Mouse (Mus musculus): ENCODE measurements around the gene Cxcl12.

Cxcl12 gene

GRCm38 (mm10) chr6:117168321-117169011 is at the start of gene Cxcl12:
Cxcl12 (plus strand) TSS chr6:117168535.
- peak; percentile 13 to 15 for DNase-seq (ENCODE audit: low spot score in 2 of 2)

DNA sequence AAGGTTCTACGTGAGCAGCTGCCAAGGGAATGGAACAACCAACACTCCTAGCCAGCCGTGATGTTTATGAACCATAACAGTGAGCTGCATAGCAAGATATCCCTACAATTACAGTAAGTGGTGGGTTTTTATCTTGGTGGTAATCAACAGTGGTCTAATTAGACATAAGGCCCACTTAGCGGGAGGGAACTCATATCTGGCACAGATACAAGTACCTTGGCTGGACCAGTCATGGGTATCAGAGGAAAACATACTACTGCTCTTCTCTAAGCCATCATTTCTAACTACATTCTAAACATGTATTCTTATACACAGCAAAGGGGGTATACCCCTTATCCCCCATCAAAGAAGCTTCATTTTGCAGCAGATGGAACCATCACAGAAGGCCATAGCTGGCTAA is 46.3 kb upstream of the Cxcl12 start:
- no peak for DNase-seq (ENCODE audit: low spot score in 2 of 2)

GRCm38 (mm10) chr6:117126356-117126755 is 42.0 kb upstream of the Cxcl12 start:
- DNase-seq (ENCODE audit: low spot score in 2 of 2) = no peak

DNA sequence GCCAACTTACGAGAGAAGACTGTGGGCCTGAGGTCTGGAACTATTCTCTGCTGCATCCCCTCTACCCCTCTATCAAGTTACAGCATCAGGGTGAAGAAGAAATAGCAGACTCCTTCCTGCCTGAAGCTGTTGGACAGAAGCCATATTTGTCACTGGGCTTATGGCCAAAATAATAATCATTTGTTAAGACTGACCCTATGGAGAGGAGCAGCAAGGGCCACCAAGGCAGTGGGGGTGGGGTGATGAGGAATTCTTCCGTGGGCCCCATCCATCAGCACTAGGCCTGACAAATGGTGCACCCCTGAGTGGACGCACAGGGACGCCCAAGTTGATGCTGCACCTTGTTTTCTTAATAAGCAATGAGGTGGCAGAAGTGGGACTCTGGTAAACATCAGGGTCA is 38.9 kb upstream of the Cxcl12 start:
- no peak for DNase-seq (ENCODE audit: low spot score in 2 of 2)

- DNase-seq (ENCODE audit: low spot score in 2 of 2) = no peak
Measured at GRCm38 (mm10) chr6:117130680-117131111, 37.6 kb upstream of the Cxcl12 start.

DNA sequence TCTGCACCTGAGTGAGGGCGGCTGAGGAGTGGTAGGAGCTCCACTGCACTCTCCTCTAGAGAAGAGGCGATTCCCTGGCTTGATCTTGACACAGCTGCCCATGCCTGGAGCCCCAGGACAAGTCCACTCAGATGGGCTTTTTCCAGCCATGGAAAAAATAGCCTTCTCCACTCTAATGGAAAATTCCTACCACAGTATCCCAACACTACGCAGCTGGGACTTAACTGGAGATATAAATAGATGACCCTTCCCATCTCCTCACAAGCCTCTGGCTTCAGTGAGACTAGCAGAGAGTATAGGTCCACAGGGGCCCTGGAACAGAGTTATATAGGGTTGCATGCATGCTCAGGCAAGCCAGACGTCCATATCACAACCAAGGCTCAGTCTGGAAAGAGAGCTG is 33.8 kb upstream of the Cxcl12 start:
- DNase-seq (ENCODE audit: low spot score in 2 of 2) = no peak

DNA sequence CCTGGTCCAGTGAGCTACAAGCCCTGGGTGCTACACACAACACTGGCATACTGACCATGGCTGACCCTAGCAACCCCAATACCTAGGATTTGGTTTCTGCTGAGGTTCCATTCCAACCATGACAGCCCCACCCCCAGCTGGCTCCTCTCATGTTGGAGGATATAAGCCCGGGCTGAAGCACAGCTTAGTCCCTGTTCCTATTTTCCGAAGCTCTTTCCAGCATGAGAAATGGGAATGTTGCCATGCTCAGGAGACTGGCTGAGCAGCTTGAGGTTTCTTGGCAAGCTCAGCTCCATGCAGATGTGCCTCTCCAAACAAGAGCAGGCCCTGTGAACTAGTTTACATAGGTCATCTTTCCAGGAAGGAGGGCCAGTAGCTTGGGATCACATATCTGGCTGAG is 30.6 kb upstream of the Cxcl12 start:
- no peak for DNase-seq (ENCODE audit: low spot score in 2 of 2)

DNA sequence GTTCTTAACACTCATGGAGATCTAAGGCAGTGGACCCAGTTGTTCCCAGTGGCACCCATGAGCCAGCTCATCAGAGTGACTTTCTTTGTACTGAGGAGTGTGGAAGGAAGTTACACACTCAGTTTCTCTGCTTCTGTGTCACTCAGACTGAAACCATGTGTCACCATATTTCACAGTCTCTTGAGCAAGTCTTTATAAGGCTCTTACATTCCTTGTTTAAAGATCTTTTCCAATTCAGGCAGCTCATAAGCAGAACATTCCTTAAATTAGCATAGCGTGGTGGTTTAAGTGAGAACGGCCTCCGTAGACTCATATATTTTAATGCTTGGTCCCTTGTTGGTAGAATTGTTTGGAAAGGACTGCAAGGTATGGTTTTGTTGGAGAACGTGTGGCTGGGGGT is 27.4 kb upstream of the Cxcl12 start:
- no peak for DNase-seq (ENCODE audit: low spot score in 2 of 2)

- DNase-seq (ENCODE audit: low spot score in 2 of 2) = no peak
Measured at GRCm38 (mm10) chr6:117146951-117147350, 21.4 kb upstream of the Cxcl12 start.

DNA sequence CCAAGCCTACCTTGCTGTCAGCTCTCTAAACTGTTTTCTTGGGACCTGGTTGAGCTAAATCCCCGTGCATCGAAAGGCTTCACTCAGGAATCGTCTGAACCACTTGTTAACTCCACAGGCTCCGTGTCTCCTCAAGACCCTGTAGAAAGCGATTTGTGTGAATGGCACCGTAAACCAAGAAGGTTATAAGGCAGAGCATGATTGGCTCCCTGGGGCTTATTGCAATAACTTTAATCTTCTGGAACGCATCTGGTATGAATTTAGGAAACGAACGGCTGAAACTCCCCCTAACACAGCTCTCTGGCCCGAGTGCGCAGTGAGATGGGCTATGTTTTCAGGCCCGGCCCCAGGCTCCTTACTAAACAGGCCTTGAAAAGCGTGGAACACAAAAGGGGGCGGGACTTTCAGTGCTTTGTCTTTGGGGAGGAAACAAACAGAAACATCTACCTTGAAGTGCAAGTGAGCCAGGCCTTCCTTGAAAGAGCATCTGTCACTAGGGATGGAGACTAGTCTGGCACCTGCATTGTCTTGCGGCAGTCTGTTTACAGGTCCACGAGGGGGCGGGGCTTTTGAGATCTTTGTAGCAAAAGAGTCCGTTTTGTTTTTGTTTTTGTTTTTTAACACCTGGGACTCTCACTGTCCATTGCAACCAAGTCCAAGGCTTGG is 16.7 kb upstream of the Cxcl12 start:
- no peak for DNase-seq (ENCODE audit: low spot score in 2 of 2)

DNA sequence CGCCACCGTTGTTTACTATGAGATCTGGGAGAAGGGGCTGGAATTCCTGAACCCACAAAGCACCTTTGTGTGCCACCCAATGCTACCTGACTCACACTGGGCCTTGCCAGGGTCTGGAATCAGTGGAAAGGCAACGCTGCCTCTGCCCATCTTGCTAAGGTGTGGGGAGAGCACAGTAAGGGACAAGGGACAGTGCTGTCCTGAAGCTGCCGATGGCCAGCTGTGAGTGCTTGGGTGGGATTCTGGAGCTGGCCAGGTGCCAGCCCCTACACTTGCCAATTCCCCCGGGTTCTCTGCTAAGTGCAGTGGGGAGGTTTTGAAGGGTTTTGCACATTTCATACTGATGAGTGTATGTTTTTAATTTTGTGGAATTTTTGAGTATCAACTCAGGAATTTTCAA is 15.3 kb upstream of the Cxcl12 start:
- no peak for DNase-seq (ENCODE audit: low spot score in 2 of 2)

DNA sequence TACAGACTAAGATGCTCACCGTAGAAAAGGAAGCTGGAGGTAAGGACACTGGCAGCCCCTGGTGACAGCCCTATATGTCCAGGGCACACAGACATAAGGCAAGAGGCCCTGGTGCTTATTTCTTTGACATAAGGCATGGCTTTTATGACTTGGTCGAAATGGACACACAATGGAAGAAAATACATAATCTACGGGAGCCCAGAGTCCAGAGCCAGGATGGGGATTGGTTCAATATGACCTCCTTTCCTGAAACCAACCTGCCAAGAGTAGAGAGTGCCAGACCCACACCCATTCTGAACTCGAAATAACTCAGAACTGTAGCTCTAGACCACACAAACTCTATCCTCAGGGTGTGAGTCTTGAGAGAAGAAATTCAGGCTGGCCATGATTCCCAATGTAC is 11.5 kb upstream of the Cxcl12 start:
- DNase-seq (ENCODE audit: low spot score in 2 of 2) = no peak

DNA sequence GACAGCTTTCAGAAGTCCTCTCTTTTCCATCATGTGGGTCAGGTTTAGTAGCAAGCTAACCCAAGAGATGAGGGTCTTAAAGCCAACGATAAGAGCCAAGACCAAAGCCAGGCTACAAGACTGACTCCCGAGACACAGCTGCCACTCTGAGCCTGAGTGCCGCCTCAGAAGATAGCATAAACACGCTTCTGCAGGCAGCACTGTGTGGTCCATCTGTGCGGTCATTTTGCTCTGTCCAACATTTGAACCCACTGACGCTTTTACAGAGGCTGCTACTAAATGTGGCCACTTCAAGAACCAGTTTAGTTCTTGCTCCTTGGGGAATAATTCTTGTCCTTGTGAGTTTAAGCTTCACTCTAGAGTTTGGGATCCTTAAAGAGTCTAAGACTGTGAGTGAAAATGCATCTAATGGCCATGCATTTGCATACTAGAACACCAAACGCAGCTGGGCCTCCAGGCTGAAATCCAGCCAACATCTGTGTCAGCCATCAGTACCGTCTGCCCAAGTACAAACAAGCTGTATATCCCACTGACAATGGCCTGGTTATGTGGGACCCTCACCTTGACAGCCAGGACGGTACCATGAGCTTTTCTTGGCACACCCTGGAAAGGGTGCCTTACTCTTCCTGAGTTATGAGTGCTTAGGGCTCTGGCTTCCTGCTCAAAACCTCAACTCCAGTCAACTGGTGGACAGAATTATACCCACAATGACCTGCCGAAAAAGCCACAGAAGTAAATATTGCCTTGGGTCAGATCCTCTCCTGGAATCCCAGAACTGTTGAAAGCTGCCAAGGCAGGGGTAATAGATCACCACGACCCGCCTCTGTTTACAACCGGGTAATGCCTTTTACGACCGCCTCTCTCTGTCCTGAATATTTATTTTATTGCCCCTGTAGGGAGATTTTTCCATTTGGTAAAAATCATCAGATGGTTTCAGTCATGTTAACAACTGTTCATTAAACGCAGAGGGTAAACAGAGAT is 8.3 kb upstream of the Cxcl12 start:
- no peak for DNase-seq (ENCODE audit: low spot score in 2 of 2)

GRCm38 (mm10) chr6:117163486-117163885 is 4.8 kb upstream of the Cxcl12 start:
- no peak for DNase-seq (ENCODE audit: low spot score in 2 of 2)

- peak; percentile 85 to 89 for DNase-seq (ENCODE audit: low spot score in 2 of 2)
Measured at GRCm38 (mm10) chr6:117166581-117167425, 1.5 kb upstream of the Cxcl12 start.

DNA sequence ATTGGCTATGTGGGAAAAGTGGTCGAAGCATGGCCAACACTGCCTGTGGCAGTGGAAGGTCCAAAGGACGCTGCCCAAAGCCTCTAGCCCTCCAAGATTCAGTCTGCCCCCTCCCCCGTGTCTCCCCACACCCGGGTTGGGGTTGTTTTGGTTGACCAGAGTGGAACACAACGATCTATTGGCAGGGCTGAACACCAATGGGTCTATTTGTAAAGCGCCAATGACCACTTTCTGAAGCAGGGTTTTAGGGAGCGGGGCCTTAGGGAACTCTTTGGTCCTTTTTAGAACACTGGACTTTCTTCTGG is 957 bp upstream of the Cxcl12 start:
- no peak for DNase-seq (ENCODE audit: low spot score in 2 of 2)

- no peak for DNase-seq (ENCODE audit: low spot score in 2 of 2)
Measured at GRCm38 (mm10) chr6:117169051-117169909, 945 bp downstream of the Cxcl12 start.

- no peak for DNase-seq (ENCODE audit: low spot score in 2 of 2)
Measured at GRCm38 (mm10) chr6:117169910-117170747, 1.8 kb downstream of the Cxcl12 start.

- DNase-seq (ENCODE audit: low spot score in 2 of 2) = no peak
Measured at GRCm38 (mm10) chr6:117172358-117172757, 4.0 kb downstream of the Cxcl12 start.

DNA sequence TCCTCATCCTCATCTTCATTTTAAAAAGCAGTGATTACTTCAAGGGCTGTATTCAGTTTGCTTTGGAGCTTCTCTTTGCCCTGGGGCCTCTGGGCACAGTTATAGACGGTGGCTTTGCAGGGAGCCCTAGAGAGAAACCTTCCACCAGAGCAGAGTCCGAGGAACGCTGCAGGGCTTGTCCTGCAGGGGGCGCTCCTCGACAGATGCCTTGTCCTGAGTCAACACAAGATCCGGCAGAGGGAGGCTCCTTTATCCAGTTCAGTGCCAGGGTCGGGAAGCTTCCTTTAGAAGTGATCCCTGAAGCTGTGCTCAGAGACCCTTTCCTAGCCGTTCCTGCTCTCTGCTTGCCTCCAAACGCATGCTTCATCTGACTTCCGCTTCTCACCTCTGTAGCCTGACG is 5.5 kb downstream of the Cxcl12 start:
- DNase-seq (ENCODE audit: low spot score in 2 of 2) = peak; percentile 71 to 79
